8 mouse cellular contexts compared by ENCODE assay signal in the genomic region with DNA sequence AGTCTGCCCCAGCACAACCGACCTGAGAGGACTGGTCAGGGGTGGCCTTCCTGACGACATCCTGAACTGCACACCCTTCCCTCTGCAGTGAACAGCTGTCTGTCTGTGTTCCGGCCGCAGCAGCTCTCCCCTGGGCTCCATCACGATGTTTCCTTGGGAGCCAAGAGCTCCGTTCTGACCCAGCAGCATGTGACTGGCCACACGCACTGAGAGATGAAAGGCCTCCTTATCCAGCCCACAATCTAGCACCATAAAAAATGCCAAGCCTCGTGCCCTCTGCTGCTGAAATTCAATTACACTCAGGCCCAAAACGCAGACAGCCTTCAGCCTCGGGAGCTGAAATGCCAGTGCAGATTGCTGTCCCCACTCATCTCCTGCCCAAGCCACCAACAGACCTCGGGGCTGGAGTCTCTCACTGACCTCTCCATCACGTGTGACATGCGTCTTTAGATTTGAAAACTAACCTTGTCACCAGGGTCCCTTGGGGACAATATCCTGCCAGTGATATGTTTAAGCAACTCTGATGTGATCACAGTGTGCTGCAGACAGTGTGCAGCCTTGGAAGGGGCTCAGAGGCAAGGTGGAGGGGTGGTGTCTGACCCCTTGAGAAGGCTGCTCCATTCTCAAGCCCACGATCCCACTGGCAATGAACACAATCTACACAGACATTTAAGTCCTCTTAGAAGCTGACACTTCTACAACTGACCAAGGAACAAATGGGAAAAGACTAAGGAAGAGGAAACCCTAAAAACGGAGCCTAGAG. TPM values are rescaled to one million over a fixed set of nuclear protein-coding genes. Genes with fewer than 3 reads are reported as not detected.
DNase-seq lines count a peak whose midpoint lies in the region; ATAC-seq and TF ChIP-seq lines count a peak whose summit lies in the region.

No protein-coding gene starts in this region.

- H3K4me1 ChIP-seq in forebrain, embryonic 10.5 days = peaks cover 54% of the 10 kb centered on the region
- no peaks in the 10 kb centered on the region for H3K4me1 ChIP-seq in forebrain, embryonic 11.5 days (replicated peaks; ENCODE audit: control insufficient read depth, insufficient read depth, low read length)
- H3K4me1 ChIP-seq in neural tube, embryonic 11.5 days (ENCODE audit: control insufficient read depth, insufficient read depth, low read length) = peaks cover 11% of the 10 kb centered on the region
- peaks cover 18% of the 10 kb centered on the region for H3K4me1 ChIP-seq in kidney, postnatal 0 days (replicated peaks; ENCODE audit: insufficient read depth, low read length)
- H3K4me1 ChIP-seq in midbrain, embryonic 16.5 days (ENCODE audit: control insufficient read depth, insufficient read depth, low read length) = peaks cover 17% of the 10 kb centered on the region

- peaks cover 11% of the 10 kb centered on the region for H3K36me3 ChIP-seq in forebrain, embryonic 10.5 days (replicated peaks)
- H3K36me3 ChIP-seq in forebrain, embryonic 11.5 days (ENCODE audit: control insufficient read depth, insufficient read depth, low read length) = no peaks in the 10 kb centered on the region
- no peaks in the 10 kb centered on the region for H3K36me3 ChIP-seq in neural tube, embryonic 11.5 days (ENCODE audit: control insufficient read depth, insufficient read depth, low read length)
- peaks cover 9% of the 10 kb centered on the region; the same call in 1 of the 2 replicates for H3K36me3 ChIP-seq in kidney, postnatal 0 days (ENCODE audit: insufficient read depth, low read length)
- peaks cover 4% of the 10 kb centered on the region; the same call in 1 of the 2 replicates for H3K36me3 ChIP-seq in midbrain, embryonic 16.5 days (ENCODE audit: control insufficient read depth, insufficient read depth, low read length)

- H3K27ac ChIP-seq in forebrain, embryonic 10.5 days = 0 out of 2 replicates have a peak overlapping the region, but pooled peaks have one; percentile 51
- H3K27ac ChIP-seq in forebrain, embryonic 11.5 days (ENCODE audit: low read depth, low read length) = no peak overlapping the region
- no peak overlapping the region for H3K27ac ChIP-seq in neural tube, embryonic 11.5 days (ENCODE audit: low read depth, low read length)
- 0 out of 2 replicates have a peak overlapping the region, but pooled peaks have one; percentile 54 for H3K27ac ChIP-seq in kidney, postnatal 0 days
- H3K27ac ChIP-seq in midbrain, embryonic 16.5 days (ENCODE audit: low read length) = peak overlapping the region; percentile 53

- WGBS in forebrain, embryonic 10.5 days = 74% methylated on average over 15 of the region's 15 CpGs
- WGBS in forebrain, embryonic 11.5 days = 78% methylated on average over 15 of the region's 15 CpGs
- 34% methylated on average over 15 of the region's 15 CpGs for WGBS in neural tube, embryonic 11.5 days
- 19% methylated on average over 15 of the region's 15 CpGs for WGBS in kidney, postnatal 0 days
- 49% methylated on average over 15 of the region's 15 CpGs for WGBS in midbrain, embryonic 16.5 days

- H3K4me2 ChIP-seq in forebrain, embryonic 11.5 days (ENCODE audit: low read depth, low read length, severe bottlenecking) = no peak overlapping the region
- 0 out of 2 replicates have a peak overlapping the region, but pooled peaks have one; percentile 5 for H3K4me2 ChIP-seq in neural tube, embryonic 11.5 days (ENCODE audit: low read depth)
- H3K4me2 ChIP-seq in kidney, postnatal 0 days (ENCODE audit: low read length) = no peak overlapping the region
- no peak overlapping the region for H3K4me2 ChIP-seq in midbrain, embryonic 16.5 days (ENCODE audit: low read length)

- H3K4me3 ChIP-seq in forebrain, embryonic 10.5 days = no peak overlapping the region
- H3K4me3 ChIP-seq in forebrain, embryonic 11.5 days (ENCODE audit: low read depth, low read length) = no peak overlapping the region
- no peak overlapping the region for H3K4me3 ChIP-seq in neural tube, embryonic 11.5 days (ENCODE audit: low read depth, low read length)
- no peak overlapping the region for H3K4me3 ChIP-seq in kidney, postnatal 0 days (replicated peaks; ENCODE audit: low read depth, low read length)
- no peak overlapping the region for H3K4me3 ChIP-seq in midbrain, embryonic 16.5 days (ENCODE audit: low read depth, low read length)

- H3K9me3 ChIP-seq in forebrain, embryonic 10.5 days = no peaks in the 10 kb centered on the region
- H3K9me3 ChIP-seq in forebrain, embryonic 11.5 days (ENCODE audit: control insufficient read depth, low read length) = no peaks in the 10 kb centered on the region
- no peaks in the 10 kb centered on the region for H3K9me3 ChIP-seq in neural tube, embryonic 11.5 days (ENCODE audit: control insufficient read depth, low read length)
- no peaks in the 10 kb centered on the region for H3K9me3 ChIP-seq in kidney, postnatal 0 days (replicated peaks; ENCODE audit: low read length)
- H3K9me3 ChIP-seq in midbrain, embryonic 16.5 days (replicated peaks; ENCODE audit: control insufficient read depth, low read length, poor library complexity, severe bottlenecking) = no peaks in the 10 kb centered on the region

- H3K27me3 ChIP-seq in forebrain, embryonic 10.5 days (ENCODE audit: poor library complexity, severe bottlenecking) = no peaks in the 10 kb centered on the region
- no peaks in the 10 kb centered on the region for H3K27me3 ChIP-seq in forebrain, embryonic 11.5 days (ENCODE audit: control insufficient read depth, insufficient read depth, low read length)
- no peaks in the 10 kb centered on the region for H3K27me3 ChIP-seq in neural tube, embryonic 11.5 days (ENCODE audit: control insufficient read depth, insufficient read depth, low read length)
- H3K27me3 ChIP-seq in kidney, postnatal 0 days (ENCODE audit: insufficient read depth, low read length) = no peaks in the 10 kb centered on the region
- no peaks in the 10 kb centered on the region for H3K27me3 ChIP-seq in midbrain, embryonic 16.5 days (ENCODE audit: control insufficient read depth, insufficient read depth, low read depth, low read length)

- no peak for TF ChIP-seq CTCF in kidney, postnatal 0 days (IDR thresholded peaks at IDR 0.05; ENCODE audit: low read depth)

- no peak overlapping the region for H3K9ac ChIP-seq in forebrain, embryonic 11.5 days (ENCODE audit: low read length)
- no peak overlapping the region for H3K9ac ChIP-seq in neural tube, embryonic 11.5 days (ENCODE audit: low read length)
- H3K9ac ChIP-seq in kidney, postnatal 0 days (ENCODE audit: low read depth, low read length) = no peak overlapping the region
- H3K9ac ChIP-seq in midbrain, embryonic 16.5 days (ENCODE audit: low read depth, low read length) = 0 out of 2 replicates have a peak overlapping the region, but pooled peaks have one; percentile 5

- DNase-seq in forebrain, embryonic 10.5 days (ENCODE audit: extremely low spot score, low spot score) = no peak
- no peak for DNase-seq in forebrain, embryonic 11.5 days (ENCODE audit: low spot score)
- no peak for DNase-seq in neural tube, embryonic 11.5 days (ENCODE audit: low spot score)
- DNase-seq in neural tube, embryonic 10.5 days (ENCODE audit: extremely low spot score, low spot score) = no peak
- DNase-seq in kidney, postnatal 0 days (ENCODE audit: low spot score) = no peak
- no peak for DNase-seq in urinary bladder, adult 2 months (ENCODE audit: low spot score)

- ATAC-seq in forebrain, embryonic 11.5 days (replicated peaks; ENCODE audit: low FRiP score) = no peak
- no peak for ATAC-seq in neural tube, embryonic 11.5 days (ENCODE audit: insufficient read depth, low FRiP score, low TSS enrichment)
- 0 out of 2 replicates have a peak, but pooled peaks have one; percentile 25 for ATAC-seq in kidney, postnatal 0 days (replicated peaks; ENCODE audit: low FRiP score, low read depth)
- ATAC-seq in midbrain, embryonic 16.5 days = peak; percentile 66
- no peak for ATAC-seq in cerebellum, adult (ENCODE audit: insufficient number of reproducible peaks, low FRiP score, low TSS enrichment)

RNA-seq across cellular contexts. Expression of a gene that starts 41.0 kb away (rescaled TPM):
- 6.2 and 6.4 TPM in 2 replicates for polyA plus RNA-seq in forebrain, embryonic 10.5 days (2016; fragmentation: Nextera tagmentation; extraction: Ambion mirVana)
- polyA plus RNA-seq in forebrain, embryonic 11.5 days (2014; fragmentation: Nextera tagmentation; extraction: Ambion mirVana) = 8.3 and 8.8 TPM in 2 replicates
- 10.7 and 12.2 TPM in 2 replicates for polyA plus RNA-seq in neural tube, embryonic 11.5 days (2014; fragmentation: Nextera tagmentation; extraction: Ambion mirVana)
- polyA plus RNA-seq in kidney, postnatal 0 days (2015; fragmentation: Nextera tagmentation; extraction: Ambion mirVana) = 8.4 and 9.0 TPM in 2 replicates
- polyA plus RNA-seq in midbrain, embryonic 16.5 days (2015; fragmentation: Nextera tagmentation; extraction: Ambion mirVana) = 35.9 and 37.5 TPM in 2 replicates
- polyA plus RNA-seq in urinary bladder, adult 2 months (2012; rRNA removed) = 16.7 and 21.2 TPM in 2 replicates

Comparison
In these comparisons a context has a peak if more than half of its experiments do, and no peak if none do; other contexts are left out.
1. H3K27ac ChIP-seq: peak in forebrain, embryonic 10.5 days (single experiment), kidney, postnatal 0 days (single experiment) and midbrain, embryonic 16.5 days (single experiment); none in forebrain, embryonic 11.5 days (single experiment) and neural tube, embryonic 11.5 days (single experiment).
2. ATAC-seq: peak in kidney, postnatal 0 days (single experiment) and midbrain, embryonic 16.5 days (single experiment); none in forebrain, embryonic 11.5 days (single experiment), neural tube, embryonic 11.5 days (single experiment) and cerebellum, adult (single experiment).